Mouse (Mus musculus) olfactory bulb, adult 2 months (tissue): ENCODE measurements around the gene Gm13271.

ENCODE experiments used
- CTCF ChIP-seq: fragments of 200-500 bp; IDR thresholded peaks from 2 replicates; pipeline ENCODE4 v1.5.1; 2012; ENCODE audit warnings: low read depth, mild to moderate bottlenecking, low read length, moderate library complexity; ENCODE audit not compliant: insufficient read depth
- POLR2A ChIP-seq: fragments of 200-500 bp; IDR thresholded peaks from 2 replicates; pipeline ENCODE4 v1.6.1; 2012; ENCODE audit warnings: mild to moderate bottlenecking, low read depth, low read length, moderate library complexity; ENCODE audit not compliant: insufficient read depth

DNA sequence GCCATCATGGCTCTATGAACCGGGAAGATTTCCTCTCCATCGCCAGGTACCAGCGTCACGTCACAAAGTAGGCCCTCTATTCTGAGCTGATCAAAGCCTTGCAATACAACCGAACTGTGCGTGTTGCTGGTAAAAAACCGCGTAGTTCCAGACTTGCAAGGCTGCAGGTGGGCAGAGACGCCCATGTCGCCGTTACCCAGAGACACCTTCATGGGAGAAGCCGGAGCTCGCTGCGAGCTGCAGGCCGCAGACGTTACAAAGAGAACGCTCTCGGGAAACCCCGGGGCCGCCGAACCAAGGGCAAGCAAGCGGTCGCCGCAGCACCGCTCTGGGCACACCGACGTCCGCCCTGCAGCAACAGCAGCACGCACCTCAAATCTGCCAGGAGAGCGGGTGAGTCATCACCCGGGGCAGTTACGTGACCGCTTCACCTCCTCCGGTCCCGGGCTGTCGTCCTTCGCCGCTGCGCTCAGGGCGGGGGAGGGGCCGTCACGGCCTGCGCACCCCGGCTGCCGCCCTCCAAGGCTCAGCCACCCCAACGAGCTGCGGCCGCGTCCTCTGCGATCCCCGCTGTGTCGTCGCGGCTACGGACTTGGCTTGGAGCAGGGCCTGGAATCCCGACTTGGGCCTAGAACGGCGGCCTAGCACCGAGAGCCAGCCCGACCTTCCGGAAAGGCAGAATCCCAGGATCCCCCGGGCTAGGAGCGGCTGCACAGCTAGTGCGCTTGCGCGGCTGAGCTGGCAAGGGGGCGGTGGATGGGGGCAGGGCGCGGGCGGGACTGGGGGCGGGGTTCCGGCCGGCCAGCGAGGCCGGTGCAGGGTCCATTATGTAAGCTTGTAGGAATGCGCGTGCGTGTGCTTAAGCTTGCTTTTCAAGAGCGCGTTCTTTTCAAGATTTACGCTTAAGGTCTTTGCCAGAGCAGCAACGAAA lies 32.6 kb upstream of the Gm13271 start, which contains the start of the genes Gm26566 and Klhl9:
- TF ChIP-seq CTCF (no peak), POLR2A (peak; percentile 93)
